Mouse (Mus musculus): ENCODE measurements at regions not wholly inside any gene's neighbourhood (a gene's known extent, or its start where the extent isn't known, plus 50 kb on each side); places are given as distances from the start of the nearest gene placed in this dataset.
A peak's percentile ranks its signal among the peaks of the same experiment; 100 is the strongest.

GRCm38 (mm10) chr17:4785281-4785839 lies 208.8 kb upstream of the Arid1b start:
- no peak for DNase-seq (ENCODE audit: low read depth, low spot score)

- no peak for DNase-seq (ENCODE audit: low read depth, low spot score)
Observed at GRCm38 (mm10) chr17:4786524-4786923, 207.6 kb upstream of the Arid1b start.

GRCm38 (mm10) chr17:4791873-4792272 lies 202.3 kb upstream of the Arid1b start:
- DNase-seq (ENCODE audit: low read depth, low spot score) = no peak

GRCm38 (mm10) chr17:4796241-4796640 lies 197.9 kb upstream of the Arid1b start:
- DNase-seq (ENCODE audit: low read depth, low spot score) = no peak

- peak; percentile 11 for DNase-seq (ENCODE audit: low read depth, low spot score)
Observed at GRCm38 (mm10) chr17:4804013-4804412, 190.1 kb upstream of the Arid1b start.

GRCm38 (mm10) chr17:4806051-4806450 lies 188.1 kb upstream of the Arid1b start:
- DNase-seq (ENCODE audit: low read depth, low spot score) = no peak

- no peak for DNase-seq (ENCODE audit: low read depth, low spot score)
Observed at GRCm38 (mm10) chr17:4808926-4809325, 185.2 kb upstream of the Arid1b start.

GRCm38 (mm10) chr17:4813232-4813631 lies 180.9 kb upstream of the Arid1b start:
- no peak for DNase-seq (ENCODE audit: low read depth, low spot score)

GRCm38 (mm10) chr17:4813666-4814065 lies 180.5 kb upstream of the Arid1b start:
- no peak for DNase-seq (ENCODE audit: low read depth, low spot score)

- no peak for DNase-seq (ENCODE audit: low read depth, low spot score)
Observed at GRCm38 (mm10) chr17:4825221-4825895, 168.8 kb upstream of the Arid1b start.

GRCm38 (mm10) chr17:4834065-4834464 lies 160.1 kb upstream of the Arid1b start:
- no peak for DNase-seq (ENCODE audit: low read depth, low spot score)

- no peak for DNase-seq (ENCODE audit: low read depth, low spot score)
Observed at GRCm38 (mm10) chr17:4834571-4834970, 159.6 kb upstream of the Arid1b start.

GRCm38 (mm10) chr17:4835065-4835705 lies 158.9 kb upstream of the Arid1b start:
- DNase-seq (ENCODE audit: low read depth, low spot score) = no peak

- DNase-seq (ENCODE audit: low read depth, low spot score) = no peak
Observed at GRCm38 (mm10) chr17:4840123-4840522, 154.0 kb upstream of the Arid1b start.

- DNase-seq (ENCODE audit: low read depth, low spot score) = no peak
Observed at GRCm38 (mm10) chr17:4858304-4858703, 135.8 kb upstream of the Arid1b start.

- DNase-seq (ENCODE audit: low read depth, low spot score) = no peak
Observed at GRCm38 (mm10) chr17:4864901-4865300, 129.2 kb upstream of the Arid1b start.

- no peak for DNase-seq (ENCODE audit: low read depth, low spot score)
Observed at GRCm38 (mm10) chr17:4865621-4866020, 128.5 kb upstream of the Arid1b start.

GRCm38 (mm10) chr17:4866026-4866896 lies 127.9 kb upstream of the Arid1b start:
- DNase-seq (ENCODE audit: low read depth, low spot score) = no peak

- DNase-seq (ENCODE audit: low read depth, low spot score) = no peak
Observed at GRCm38 (mm10) chr17:4867083-4867482, 127.0 kb upstream of the Arid1b start.

- DNase-seq (ENCODE audit: low read depth, low spot score) = no peak
Observed at GRCm38 (mm10) chr17:4867754-4868445, 126.2 kb upstream of the Arid1b start.

GRCm38 (mm10) chr17:4868446-4868825 lies 125.7 kb upstream of the Arid1b start:
- no peak for DNase-seq (ENCODE audit: low read depth, low spot score)

- no peak for DNase-seq (ENCODE audit: low read depth, low spot score)
Observed at GRCm38 (mm10) chr17:4868861-4869260, 125.3 kb upstream of the Arid1b start.
